Mouse (Mus musculus) heart, adult 2 months (tissue): ENCODE measurements around the gene Stk32c. TPM values are rescaled to one million over a fixed set of nuclear protein-coding genes. Genes with fewer than 3 reads are reported as not detected.

Experiments used
- DNase-seq, 2 experiments: peaks; one replicate each; pipeline ENCODE4 v3.0.0; 2021
- H3K27ac ChIP-seq: fragments of 200-600 bp; 2 replicates; pipeline ENCODE4 v1.8.1; 2022
- H3K27me3 ChIP-seq: fragments of 200-500 bp; 2 replicates; pipeline ENCODE4 v1.6.1; 2012; ENCODE audit warnings: mild to moderate bottlenecking, low read length, inconsistent platforms, mixed read lengths; ENCODE audit not compliant: control insufficient read depth, insufficient read depth
- H3K36me3 ChIP-seq: fragments of 200-500 bp; 2 replicates; pipeline ENCODE4 v1.6.1; 2012; ENCODE audit warnings: low read length, inconsistent platforms; ENCODE audit not compliant: control insufficient read depth, insufficient read depth
- H3K4me1 ChIP-seq: fragments of 200-500 bp; 2 replicates; pipeline ENCODE4 v1.6.1; 2011; ENCODE audit warnings: low read length; ENCODE audit not compliant: control insufficient read depth, insufficient read depth
- H3K4me3 ChIP-seq: fragments of 200-600 bp; 2 replicates; pipeline ENCODE4 v1.8.1; 2022
- H3K79me2 ChIP-seq: fragments of 200-500 bp; replicated peaks from 2 replicates; pipeline ENCODE4 v1.6.1; 2012; ENCODE audit warnings: mild to moderate bottlenecking, inconsistent platforms, low read length, moderate library complexity, mixed read lengths; ENCODE audit not compliant: control insufficient read depth, insufficient read depth
- H3K9ac ChIP-seq: fragments of 200-500 bp; 2 replicates; pipeline ENCODE4 v1.6.1; 2012; ENCODE audit warnings: low read depth, mild to moderate bottlenecking, control low read depth, inconsistent platforms, low read length, mixed read lengths
- CTCF ChIP-seq: fragments of 200-600 bp; IDR thresholded peaks from 2 replicates; pipeline ENCODE4 v1.8.1; 2022; ENCODE audit warnings: antibody characterized with exemption, mild to moderate bottlenecking, moderate library complexity
- EP300 ChIP-seq: fragments of 200-500 bp; IDR thresholded peaks from 2 replicates; pipeline ENCODE4 v1.6.1; 2011; ENCODE audit warnings: low read depth, low read length, control low read depth; ENCODE audit not compliant: insufficient read depth
- POLR2A ChIP-seq: fragments of 200-500 bp; IDR thresholded peaks from 2 replicates; pipeline ENCODE4 v1.6.1; 2011; ENCODE audit warnings: mild to moderate bottlenecking, low read depth, low read length, control low read depth; ENCODE audit not compliant: insufficient read depth
- WGBS: fragments of 180-500 bp; shearing (Covaris S2); methylation state at CpG from one replicate; pipeline ENCODE4 v1.1.7; 2018; 5-methylcytosine and 5-hydroxymethylcytosine counted together
- intact Hi-C: fragments of 180-260 bp; cut with DNase I; formaldehyde crosslinking; loops from one replicate; pipeline ENCODE4 v1.15.1; 2025
- polyA plus RNA-seq: library from polyadenylated mRNA; depleted of rRNA; stranded (reverse); fragments of >200 nt; gene quantifications from 2 replicates; pipeline ENCODE4 v1.2.3, GENCODE M21; 2012
- total RNA-seq, 2 experiments: library from RNA; stranded (reverse); gene quantifications; 2 replicates each; pipeline ENCODE4 v1.2.3; 2021

The Stk32c gene
- total and polyA plus RNA-seq, 3 experiments, result 0.68 to 1.1 (median 0.94) TPM

GRCm38 (mm10) chr7:139224070-139224469, 11.0 kb upstream of the Stk32c start:
- Histone ChIP-seq H3K27me3 (no peaks in the 10 kb centered on the region), H3K4me1 (peaks cover 14% of the 10 kb centered on the region), H3K36me3 (no peaks in the 10 kb centered on the region), H3K4me3 (no peak overlapping the region), H3K9ac (no peak overlapping the region), H3K79me2 (no peaks in the 10 kb centered on the region), H3K27ac (no peak overlapping the region)
- DNase-seq, result peak in 1 of 2 experiments; percentile 13
- TF ChIP-seq EP300, result no peak
- TF ChIP-seq CTCF, result no peak
- TF ChIP-seq POLR2A, result no peak
- WGBS, result 84% methylated on average over 1 of the region's 1 CpGs
- intact Hi-C loops, result no loop called here

- H3K9ac ChIP-seq, result no peak overlapping the region
- H3K79me2 ChIP-seq, result no peaks in the 10 kb centered on the region
- H3K4me1 ChIP-seq, result peaks cover 12% of the 10 kb centered on the region
- H3K4me3 ChIP-seq, result no peak overlapping the region
- H3K27ac ChIP-seq, result no peak overlapping the region
- TF ChIP-seq CTCF, result no peak
- no peak for TF ChIP-seq EP300
- TF ChIP-seq POLR2A, result no peak
- intact Hi-C loops, result no loop called here
- DNase-seq, result peak in 1 of 2 experiments; percentile 3
- WGBS, result 95% methylated on average over 4 of the region's 4 CpGs
- no peaks in the 10 kb centered on the region for H3K36me3 ChIP-seq
- no peaks in the 10 kb centered on the region for H3K27me3 ChIP-seq
Measured at GRCm38 (mm10) chr7:139222341-139222740, 9.2 kb upstream of the Stk32c start.

DNA sequence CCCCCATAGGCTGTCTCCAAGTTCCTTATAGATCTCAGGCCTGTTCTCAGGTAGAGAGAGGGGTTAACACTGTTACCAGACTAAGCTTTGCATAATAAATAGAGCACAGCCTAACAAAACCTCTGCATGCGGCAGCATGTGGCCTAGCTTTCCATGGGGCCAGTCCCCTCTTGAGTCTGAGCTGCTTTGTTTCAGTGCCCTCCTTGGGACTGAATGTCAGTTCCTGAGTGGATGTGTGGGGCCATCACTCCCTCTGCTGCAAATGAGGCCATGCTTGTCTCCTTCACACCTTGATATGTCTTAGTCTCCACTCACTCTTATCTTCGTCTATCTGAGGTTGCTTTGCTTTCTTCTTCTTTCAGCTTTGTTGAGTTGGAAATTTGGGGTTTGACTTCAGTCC, 8.7 kb upstream of the Stk32c start:
- Histone ChIP-seq H3K9ac (no peak overlapping the region), H3K4me3 (no peak overlapping the region), H3K36me3 (no peaks in the 10 kb centered on the region), H3K4me1 (peaks cover 12% of the 10 kb centered on the region), H3K79me2 (no peaks in the 10 kb centered on the region), H3K27me3 (no peaks in the 10 kb centered on the region), H3K27ac (no peak overlapping the region)
- DNase-seq, result peak in 1 of 2 experiments; percentile 12
- intact Hi-C loops, result no loop called here
- 94% methylated on average over 2 of the region's 2 CpGs for WGBS
- TF ChIP-seq EP300 (no peak), CTCF (no peak), POLR2A (no peak)

DNA sequence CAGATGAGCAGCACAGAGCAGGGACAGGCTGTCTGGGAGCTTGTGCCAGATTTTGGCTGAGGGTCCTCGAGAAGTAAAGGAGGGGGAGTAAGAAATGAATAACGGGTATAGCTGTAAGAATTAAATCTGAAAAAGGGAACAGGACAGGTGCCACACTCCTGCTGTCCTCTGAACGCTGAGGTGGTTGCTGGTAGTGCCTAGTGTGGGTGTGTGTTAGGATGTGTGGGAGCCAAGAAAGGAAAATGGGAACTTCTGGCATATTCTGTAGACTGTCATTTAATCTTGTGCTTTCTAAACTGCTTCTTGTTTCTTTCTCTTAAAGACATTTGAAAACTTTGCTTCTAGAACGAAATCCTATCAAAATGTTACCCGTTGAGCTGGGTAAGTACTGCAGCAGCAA, 8.0 kb upstream of the Stk32c start:
- TF ChIP-seq EP300 (no peak), POLR2A (no peak), CTCF (no peak)
- H3K4me1 ChIP-seq, result peaks cover 17% of the 10 kb centered on the region

GRCm38 (mm10) chr7:139220303-139220702, 7.2 kb upstream of the Stk32c start:
- no peak overlapping the region for H3K9ac ChIP-seq
- DNase-seq, result peak; percentile 42 to 63
- H3K27ac ChIP-seq, result no peak overlapping the region; the same call in 1 of the 2 replicates
- intact Hi-C loops, result no loop called here
- no peaks in the 10 kb centered on the region for H3K79me2 ChIP-seq
- peaks cover 17% of the 10 kb centered on the region for H3K4me1 ChIP-seq
- TF ChIP-seq CTCF (no peak), EP300 (0 out of 2 replicates have a peak, but pooled peaks have one; percentile 11)
- H3K4me3 ChIP-seq, result no peak overlapping the region
- H3K36me3 ChIP-seq, result no peaks in the 10 kb centered on the region
- WGBS, result 56% methylated on average over 2 of the region's 2 CpGs
- H3K27me3 ChIP-seq, result no peaks in the 10 kb centered on the region

More for the DNA sequence above, 8.0 kb upstream of the Stk32c start:
- no peaks in the 10 kb centered on the region for H3K27me3 ChIP-seq
- H3K9ac ChIP-seq, result no peak overlapping the region
- no peaks in the 10 kb centered on the region for H3K79me2 ChIP-seq
- H3K36me3 ChIP-seq, result no peaks in the 10 kb centered on the region
- intact Hi-C loops, result no loop called here
- peak in 1 of 2 experiments; percentile 1 for DNase-seq
- no peak overlapping the region for H3K27ac ChIP-seq
- WGBS, result 76% methylated on average over 5 of the region's 5 CpGs
- no peak overlapping the region for H3K4me3 ChIP-seq

- TF ChIP-seq EP300 (no peak), POLR2A (no peak), CTCF (no peak)
- Histone ChIP-seq H3K9ac (no peak overlapping the region), H3K79me2 (no peaks in the 10 kb centered on the region), H3K27me3 (no peaks in the 10 kb centered on the region), H3K4me3 (no peak overlapping the region), H3K27ac (peak overlapping the region; percentile 28), H3K4me1 (peaks cover 14% of the 10 kb centered on the region), H3K36me3 (no peaks in the 10 kb centered on the region)
- intact Hi-C loops, result no loop called here
- 73% methylated on average over 5 of the region's 5 CpGs for WGBS
- DNase-seq, result peak in 1 of 2 experiments; percentile 6
Measured at GRCm38 (mm10) chr7:139219486-139219885, 6.4 kb upstream of the Stk32c start.
